Mouse (Mus musculus) hindbrain, embryonic 10.5 days (tissue): ENCODE measurements around the gene Mavs. TPM values are rescaled to one million over a fixed set of nuclear protein-coding genes. Genes with fewer than 3 reads are reported as not detected.

Source experiments
- DNase-seq: peaks from one replicate; pipeline ENCODE4 v3.0.0-alpha.2; 2017; ENCODE audit warnings: low spot score
- H3K27ac ChIP-seq: fragments of 300-500 bp; sonication (generic); 2 replicates; pipeline ENCODE4 v1.5.1; 2016; ENCODE audit warnings: mild to moderate bottlenecking, moderate library complexity
- H3K27me3 ChIP-seq: fragments of 300-500 bp; sonication (generic); 2 replicates; pipeline ENCODE4 v1.6.1; 2016; ENCODE audit warnings: mild to moderate bottlenecking; ENCODE audit not compliant: poor library complexity, insufficient read depth, severe bottlenecking
- H3K36me3 ChIP-seq: fragments of 300-500 bp; sonication (generic); 2 replicates; pipeline ENCODE4 v1.6.1; 2016; ENCODE audit warnings: mild to moderate bottlenecking, moderate library complexity
- H3K4me1 ChIP-seq: fragments of 300-500 bp; sonication (generic); replicated peaks from 2 replicates; pipeline ENCODE4 v1.6.1; 2016; ENCODE audit warnings: mild to moderate bottlenecking
- H3K4me3 ChIP-seq: fragments of 300-500 bp; sonication (generic); 2 replicates; pipeline ENCODE4 v1.5.1; 2016; ENCODE audit warnings: mild to moderate bottlenecking, moderate library complexity
- H3K9me3 ChIP-seq: fragments of 300-500 bp; sonication (generic); 2 replicates; pipeline ENCODE4 v1.6.1; 2016; ENCODE audit warnings: mild to moderate bottlenecking, moderate library complexity
- WGBS: fragments of 180-500 bp; shearing (Covaris S2); methylation state at CpG from one replicate; pipeline ENCODE4 v1.1.7; 2016; 5-methylcytosine and 5-hydroxymethylcytosine counted together
- polyA plus RNA-seq: library from polyadenylated mRNA; unstranded; fragments of >200 nt; fragmentation: Nextera tagmentation; extraction: Ambion mirVana; gene quantifications from 2 replicates; pipeline ENCODE4 v1.2.1, GENCODE M21; 2016

Gene Mavs
- 16.4 and 19.0 TPM in 2 replicates for polyA plus RNA-seq

- no peaks in the 10 kb centered on the region for H3K27me3 ChIP-seq
- H3K4me3 ChIP-seq: peak within 1 kb of the TSS; percentile 74
- H3K36me3 ChIP-seq: 0 out of 2 replicates have a peak, but pooled peaks cover 3% of the 10 kb centered on the region
- peak; percentile 96 for DNase-seq
- WGBS: 10% methylated on average over 29 of the region's 29 CpGs
- peak within 1 kb of the TSS; percentile 89 for H3K27ac ChIP-seq
- H3K9me3 ChIP-seq: no peaks in the 10 kb centered on the region
- peaks cover 36% of the 10 kb centered on the region for H3K4me1 ChIP-seq
These were observed at the start of gene Mavs for GRCm38 (mm10) chr2:131233307-131234126. Gene Mavs (plus strand): TSS chr2:131234063.

GRCm38 (mm10) chr2:131186343-131186742 is 47.5 kb upstream of the Mavs start:
- H3K9me3 ChIP-seq: no peaks in the 10 kb centered on the region
- H3K27ac ChIP-seq: peak overlapping the region; percentile 96
- DNase-seq: no peak
- 2% methylated on average over 14 of the region's 14 CpGs for WGBS
- H3K36me3 ChIP-seq: peaks cover 19% of the 10 kb centered on the region
- H3K27me3 ChIP-seq: peaks cover 13% of the 10 kb centered on the region; the same call in 1 of the 2 replicates
- peak overlapping the region; percentile 72 for H3K4me3 ChIP-seq
- H3K4me1 ChIP-seq: peaks cover 56% of the 10 kb centered on the region

- peak; percentile 90 for DNase-seq
- under 1% methylated on average over 43 of the region's 43 CpGs for WGBS
- Histone ChIP-seq H3K9me3 (no peaks in the 10 kb centered on the region), H3K4me3 (peak within 1 kb of the TSS; percentile 72), H3K36me3 (peaks cover 25% of the 10 kb centered on the region), H3K4me1 (peaks cover 62% of the 10 kb centered on the region), H3K27me3 (peaks cover 13% of the 10 kb centered on the region; the same call in 1 of the 2 replicates), H3K27ac (peak within 1 kb of the TSS; percentile 96)
These were observed 46.9 kb upstream of the Mavs start, which contains the start of the genes Cdc25b and Spef1 for GRCm38 (mm10) chr2:131186771-131187601. Gene Cdc25b (plus strand): TSS chr2:131186949. Gene Spef1 (minus strand): TSS chr2:131187282.

- Histone ChIP-seq H3K4me1 (peaks cover 63% of the 10 kb centered on the region), H3K27ac (peak overlapping the region; percentile 96), H3K36me3 (peaks cover 29% of the 10 kb centered on the region), H3K9me3 (no peaks in the 10 kb centered on the region), H3K4me3 (peak overlapping the region; percentile 72), H3K27me3 (peaks cover 13% of the 10 kb centered on the region; the same call in 1 of the 2 replicates)
- 23% methylated on average over 3 of the region's 3 CpGs for WGBS
- no peak for DNase-seq
These were observed 46.3 kb upstream of the Mavs start for GRCm38 (mm10) chr2:131187602-131187922.

- Histone ChIP-seq H3K4me1 (peaks cover 70% of the 10 kb centered on the region), H3K4me3 (peak overlapping the region; percentile 72), H3K27me3 (peaks cover 13% of the 10 kb centered on the region; the same call in 1 of the 2 replicates), H3K9me3 (no peaks in the 10 kb centered on the region), H3K27ac (peak overlapping the region; percentile 96), H3K36me3 (peaks cover 36% of the 10 kb centered on the region)
- DNase-seq: no peak
- 93% methylated on average over 5 of the region's 5 CpGs for WGBS
These were observed 45.6 kb upstream of the Mavs start for GRCm38 (mm10) chr2:131188311-131188710.

- peaks cover 70% of the 10 kb centered on the region for H3K4me1 ChIP-seq
- WGBS: 49% methylated on average over 5 of the region's 5 CpGs
These were observed 44.1 kb upstream of the Mavs start for GRCm38 (mm10) chr2:131189521-131190309.

GRCm38 (mm10) chr2:131190344-131191004 is 43.4 kb upstream of the Mavs start:
- Histone ChIP-seq H3K27me3 (peaks cover 4% of the 10 kb centered on the region; the same call in 1 of the 2 replicates), H3K4me1 (peaks cover 70% of the 10 kb centered on the region), H3K27ac (peak overlapping the region; percentile 87), H3K36me3 (peaks cover 58% of the 10 kb centered on the region), H3K9me3 (no peaks in the 10 kb centered on the region), H3K4me3 (peak overlapping the region; percentile 38)
- DNase-seq: peak; percentile 86
- 22% methylated on average over 10 of the region's 10 CpGs for WGBS

More at GRCm38 (mm10) chr2:131189521-131190309, 44.1 kb upstream of the Mavs start:
- H3K27ac ChIP-seq: peak overlapping the region; percentile 87
- no peaks in the 10 kb centered on the region for H3K9me3 ChIP-seq
- H3K4me3 ChIP-seq: peak overlapping the region; percentile 38
- H3K36me3 ChIP-seq: peaks cover 50% of the 10 kb centered on the region
- H3K27me3 ChIP-seq: peaks cover 10% of the 10 kb centered on the region; the same call in 1 of the 2 replicates
- DNase-seq: no peak

- H3K27ac ChIP-seq: peak overlapping the region; percentile 87
- H3K4me1 ChIP-seq: peaks cover 66% of the 10 kb centered on the region
- WGBS: 70% methylated on average over 7 of the region's 7 CpGs
- no peaks in the 10 kb centered on the region for H3K27me3 ChIP-seq
- peaks cover 63% of the 10 kb centered on the region for H3K36me3 ChIP-seq
- peak overlapping the region; percentile 38 for H3K4me3 ChIP-seq
- no peaks in the 10 kb centered on the region for H3K9me3 ChIP-seq
- no peak for DNase-seq
These were observed 42.9 kb upstream of the Mavs start for GRCm38 (mm10) chr2:131191005-131191390.

- WGBS: 93% methylated on average over 16 of the region's 16 CpGs
- no peak overlapping the region for H3K4me3 ChIP-seq
- no peak overlapping the region for H3K27ac ChIP-seq
- H3K27me3 ChIP-seq: no peaks in the 10 kb centered on the region
- peaks cover 97% of the 10 kb centered on the region for H3K36me3 ChIP-seq
- no peak for DNase-seq
- peaks cover 24% of the 10 kb centered on the region for H3K4me1 ChIP-seq
- H3K9me3 ChIP-seq: no peaks in the 10 kb centered on the region
These were observed 37.1 kb upstream of the Mavs start for GRCm38 (mm10) chr2:131196606-131197316.

GRCm38 (mm10) chr2:131200710-131201109 is 33.2 kb upstream of the Mavs start:
- H3K4me1 ChIP-seq: peaks cover 20% of the 10 kb centered on the region; the same call in 1 of the 2 replicates
- no peak for DNase-seq
- WGBS: 89% methylated on average over 2 of the region's 2 CpGs
- H3K27ac ChIP-seq: no peak overlapping the region
- no peaks in the 10 kb centered on the region for H3K9me3 ChIP-seq
- H3K4me3 ChIP-seq: no peak overlapping the region
- H3K27me3 ChIP-seq: no peaks in the 10 kb centered on the region
- H3K36me3 ChIP-seq: peaks cover 68% of the 10 kb centered on the region

- WGBS: 91% methylated on average over 3 of the region's 3 CpGs
- Histone ChIP-seq H3K27ac (no peak overlapping the region), H3K27me3 (no peaks in the 10 kb centered on the region), H3K4me1 (peaks cover 20% of the 10 kb centered on the region; the same call in 1 of the 2 replicates), H3K9me3 (no peaks in the 10 kb centered on the region), H3K36me3 (peaks cover 62% of the 10 kb centered on the region), H3K4me3 (no peak overlapping the region)
- no peak for DNase-seq
These were observed 32.6 kb upstream of the Mavs start for GRCm38 (mm10) chr2:131201262-131201661.
